Mouse (Mus musculus) embryonic facial prominence, embryonic 15.5 days (tissue): ENCODE results near the gene Klra8. TPM values are rescaled to one million over a fixed set of nuclear protein-coding genes. Genes with fewer than 3 reads are reported as not detected.
"Not testable (repeated sequence)": the region's sequence is repeated elsewhere in the genome, so short reads cannot be mapped to it uniquely, and the experiment has no call there.

ENCODE experiments used
- ATAC-seq: fragments of 200-750 bp; cut with Nextera tagmentation; 2 replicates; pipeline ENCODE4 v1.8.0; 2017; ENCODE audit warnings: low read depth, moderate TSS enrichment; ENCODE audit not compliant: insufficient number of reproducible peaks, low FRiP score, low TSS enrichment
- H3K27ac ChIP-seq: fragments of 300-500 bp; sonication (generic); replicated peaks from 2 replicates; pipeline ENCODE4 v1.5.1; 2015; ENCODE audit warnings: mild to moderate bottlenecking, inconsistent platforms
- H3K27me3 ChIP-seq: fragments of 300-500 bp; sonication (generic); 2 replicates; pipeline ENCODE4 v1.6.1; 2015; ENCODE audit warnings: inconsistent platforms
- H3K36me3 ChIP-seq: fragments of 300-500 bp; sonication (generic); 2 replicates; pipeline ENCODE4 v1.6.1; 2015; ENCODE audit warnings: mild to moderate bottlenecking, inconsistent platforms
- H3K4me1 ChIP-seq: fragments of 300-500 bp; sonication (generic); 2 replicates; pipeline ENCODE4 v1.6.1; 2015; ENCODE audit warnings: inconsistent platforms
- H3K4me2 ChIP-seq: fragments of 300-500 bp; sonication (generic); replicated peaks from 2 replicates; pipeline ENCODE4 v1.6.1; 2015; ENCODE audit warnings: mild to moderate bottlenecking, inconsistent platforms
- H3K4me3 ChIP-seq: fragments of 300-500 bp; sonication (generic); replicated peaks from 2 replicates; pipeline ENCODE4 v1.5.1; 2015; ENCODE audit warnings: mild to moderate bottlenecking, inconsistent platforms
- H3K9ac ChIP-seq: fragments of 300-500 bp; sonication (generic); 2 replicates; pipeline ENCODE4 v1.6.1; 2015; ENCODE audit warnings: inconsistent platforms
- H3K9me3 ChIP-seq: fragments of 300-500 bp; sonication (generic); replicated peaks from 2 replicates; pipeline ENCODE4 v1.6.1; 2016; ENCODE audit warnings: inconsistent platforms
- WGBS: fragments of 180-500 bp; shearing (Covaris S2); methylation state at CpG from one replicate; pipeline ENCODE4 v1.1.7; 2015; 5-methylcytosine and 5-hydroxymethylcytosine counted together
- polyA plus RNA-seq: library from polyadenylated mRNA; unstranded; fragments of >200 nt; fragmentation: Nextera tagmentation; extraction: Ambion mirVana; gene quantifications from 2 replicates; pipeline ENCODE4 v1.2.1, GENCODE M21; 2015

The Klra8 gene
- polyA plus RNA-seq: not detected in 2 replicates

DNA sequence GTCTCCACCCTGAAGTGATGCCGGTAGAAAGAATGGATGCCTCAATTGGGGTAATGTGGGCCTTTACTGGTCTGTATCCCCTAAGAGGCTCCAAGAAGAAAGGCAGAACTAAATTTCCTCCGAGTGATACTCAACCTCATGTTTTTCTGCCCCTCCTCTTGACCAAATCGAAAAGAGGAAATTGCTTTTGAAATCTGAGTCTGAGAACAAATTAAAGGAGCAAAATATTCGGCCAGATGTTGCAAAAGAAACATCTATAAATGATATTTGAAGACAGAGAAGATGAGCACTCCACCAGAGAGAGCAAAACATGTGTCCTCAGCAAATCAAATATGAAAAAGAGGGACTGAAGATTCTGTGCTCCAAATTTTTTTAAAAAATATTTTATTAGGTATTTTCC is at the start of gene Klra8:
TSS of gene Klra8 (minus strand) at position 101 of the 400 bp plus-strand sequence.
- H3K4me3 ChIP-seq, H3K9me3 ChIP-seq, H3K36me3 ChIP-seq, H3K27me3 ChIP-seq, ATAC-seq, H3K9ac ChIP-seq, H3K4me2 ChIP-seq, H3K4me1 ChIP-seq, H3K27ac ChIP-seq: not testable (repeated sequence)
- 68% methylated on average over 4 of the region's 4 CpGs for WGBS

DNA sequence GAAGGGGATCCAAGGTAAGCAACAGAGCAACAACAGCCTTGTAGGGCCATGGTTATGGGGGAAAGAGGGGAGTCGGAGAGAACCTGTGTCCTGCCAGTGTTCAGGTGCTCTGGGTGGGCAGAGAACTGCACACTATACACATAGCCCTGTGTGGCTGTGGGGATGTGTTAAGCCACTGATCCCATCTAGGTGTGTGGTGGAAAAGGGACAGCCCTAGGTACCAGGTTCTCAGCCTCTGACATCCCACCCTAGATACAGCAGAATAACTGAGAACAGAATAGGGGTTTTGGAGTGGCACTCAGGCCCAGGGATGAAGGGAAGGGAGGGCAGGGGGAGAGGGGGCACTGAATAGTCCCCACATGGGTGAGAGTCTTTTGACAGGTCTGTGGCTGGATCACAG is 19.2 kb downstream of the Klra8 start:
- no peak overlapping the region for H3K4me3 ChIP-seq
- no peaks in the 10 kb centered on the region for H3K36me3 ChIP-seq
- ATAC-seq: no peak
- WGBS: 89% methylated on average over 1 of the region's 1 CpGs
- H3K4me2 ChIP-seq: no peak overlapping the region
- no peaks in the 10 kb centered on the region for H3K9me3 ChIP-seq
- H3K27ac ChIP-seq: no peak overlapping the region
- no peaks in the 10 kb centered on the region for H3K4me1 ChIP-seq
- H3K27me3 ChIP-seq: no peaks in the 10 kb centered on the region
- no peak overlapping the region for H3K9ac ChIP-seq

DNA sequence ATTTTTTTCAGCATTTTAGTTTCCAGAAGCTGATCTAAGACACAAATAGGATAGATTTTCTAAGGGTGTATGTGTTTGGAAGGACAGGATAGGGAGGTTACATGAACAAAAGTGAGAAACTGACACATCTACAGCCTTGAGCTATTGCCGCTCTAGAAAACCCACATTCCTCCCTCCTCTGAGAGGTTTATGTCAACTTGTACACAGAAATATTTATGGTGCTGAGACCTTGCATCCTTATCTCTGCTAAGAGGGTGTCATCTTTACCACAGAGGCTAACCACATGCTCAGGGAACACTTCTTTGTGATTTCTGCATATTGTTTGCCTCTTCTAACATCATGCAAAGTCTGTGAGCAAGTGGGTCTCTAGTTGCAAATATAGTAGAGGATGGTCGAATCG is 27.0 kb downstream of the Klra8 start:
- WGBS: 90% methylated on average over 3 of the region's 3 CpGs
- not testable (repeated sequence) for H3K4me3 ChIP-seq, H3K9me3 ChIP-seq, H3K9ac ChIP-seq, H3K27me3 ChIP-seq, H3K36me3 ChIP-seq, ATAC-seq, H3K27ac ChIP-seq, H3K4me2 ChIP-seq, H3K4me1 ChIP-seq

DNA sequence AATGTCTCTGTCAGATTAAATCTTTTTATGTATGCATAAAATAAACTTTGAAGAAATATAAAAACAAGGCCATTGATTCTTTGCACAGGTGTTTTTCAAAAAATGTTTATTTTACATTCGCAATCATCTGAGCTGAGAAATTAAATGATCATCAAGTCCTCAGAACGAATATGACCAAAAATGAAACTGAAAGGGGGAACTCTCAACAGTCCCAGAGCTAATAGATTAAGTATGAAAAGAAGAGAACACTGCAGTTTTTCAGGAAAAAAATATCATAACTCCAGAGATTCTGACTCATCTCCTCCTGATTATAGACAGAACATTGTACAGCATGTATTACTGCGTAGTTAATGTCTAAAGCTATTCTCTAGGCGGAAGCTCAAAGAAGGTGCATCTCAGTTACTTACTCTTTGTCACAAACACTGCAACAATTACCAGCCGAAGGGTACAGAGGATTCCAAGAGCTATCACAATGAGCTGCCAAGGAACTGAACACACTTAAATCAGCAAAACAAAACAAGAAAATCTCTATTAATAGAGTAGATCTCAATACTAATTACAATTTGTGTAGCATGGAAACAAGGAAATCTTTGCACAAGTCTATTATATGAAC is 37.3 kb downstream of the Klra8 start:
- H3K4me1 ChIP-seq: no peaks in the 10 kb centered on the region
- no peak overlapping the region for H3K4me2 ChIP-seq
- H3K9ac ChIP-seq: no peak overlapping the region
- no peak overlapping the region for H3K27ac ChIP-seq
- no peak for ATAC-seq
- no peaks in the 10 kb centered on the region for H3K36me3 ChIP-seq
- no peaks in the 10 kb centered on the region for H3K9me3 ChIP-seq
- 75% methylated on average over 5 of the region's 5 CpGs for WGBS
- H3K4me3 ChIP-seq: no peak overlapping the region
- no peaks in the 10 kb centered on the region for H3K27me3 ChIP-seq

DNA sequence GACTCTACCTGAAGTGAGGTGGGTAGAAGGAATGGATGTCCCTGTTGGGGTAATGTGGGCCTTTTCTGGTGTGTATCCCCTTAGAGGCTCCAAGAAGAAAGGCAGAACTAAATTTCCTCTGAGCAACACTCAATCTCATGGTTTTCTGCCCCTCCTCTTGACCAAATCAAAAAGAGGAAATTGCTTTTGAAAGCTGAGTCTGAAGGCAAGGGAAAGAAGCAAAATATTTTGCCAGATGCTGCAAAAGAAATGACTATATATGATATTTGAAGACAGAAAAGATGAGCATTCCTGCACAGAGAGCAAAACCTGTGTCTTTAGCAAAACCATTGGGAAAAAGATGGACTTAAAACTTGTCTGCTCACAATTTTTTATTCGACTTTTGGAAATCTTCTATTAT is 62.5 kb downstream of the Klra8 start, which contains the start of gene Klra4:
TSS of gene Klra4 (minus strand) at position 101 of the 400 bp plus-strand sequence.
- 50% methylated on average over 1 of the region's 1 CpGs for WGBS
- H3K27ac ChIP-seq, H3K4me2 ChIP-seq, ATAC-seq, H3K9me3 ChIP-seq, H3K36me3 ChIP-seq, H3K27me3 ChIP-seq, H3K4me1 ChIP-seq, H3K9ac ChIP-seq, H3K4me3 ChIP-seq: not testable (repeated sequence)

Other genes with a start within 250 kb of the Klra8 start
- gene Klra5, start 212.2 kb downstream of the Klra8 start, polyA plus RNA-seq: not detected in 2 replicates
- gene Klra6, start 102.9 kb downstream of the Klra8 start, polyA plus RNA-seq: not detected in 2 replicates
- not detected in 2 replicates for gene Klra4, start 62.6 kb downstream of the Klra8 start, polyA plus RNA-seq
- gene Klra9, start 63.2 kb upstream of the Klra8 start, polyA plus RNA-seq: not detected in 2 replicates
- not detected in 2 replicates for gene Klra7, start 103.4 kb upstream of the Klra8 start, polyA plus RNA-seq
- gene Klra10, start 152.0 kb upstream of the Klra8 start, polyA plus RNA-seq: not detected in 2 replicates
- gene Klra3, start 207.7 kb upstream of the Klra8 start, polyA plus RNA-seq: not detected in 2 replicates